Mouse (Mus musculus) right cerebral cortex, adult 2 months (tissue): ENCODE data around the gene Stk24.

Experiments
- DNase-seq, 2 experiments: peaks; one replicate each; pipeline ENCODE4 v3.0.0; 2021 to 2022; ENCODE audit warnings: low spot score in 2 of 2

Stk24 gene

GRCm38 (mm10) chr14:121379116-121379826 lies 540 bp downstream of the Stk24 start:
- DNase-seq = peak; percentile 34 to 60

GRCm38 (mm10) chr14:121378243-121379115 lies 1.3 kb downstream of the Stk24 start:
- DNase-seq = peak in 1 of 2 experiments; percentile 30

GRCm38 (mm10) chr14:121376566-121376965 lies 3.2 kb downstream of the Stk24 start:
- no peak for DNase-seq

- no peak for DNase-seq
Measured at GRCm38 (mm10) chr14:121373901-121374300, 5.9 kb downstream of the Stk24 start.

- no peak for DNase-seq
Measured at GRCm38 (mm10) chr14:121373020-121373419, 6.8 kb downstream of the Stk24 start.

GRCm38 (mm10) chr14:121371911-121372820 lies 7.6 kb downstream of the Stk24 start:
- DNase-seq = no peak

- DNase-seq = no peak
Measured at GRCm38 (mm10) chr14:121369385-121369784, 10.4 kb downstream of the Stk24 start.

GRCm38 (mm10) chr14:121368108-121368705 lies 11.6 kb downstream of the Stk24 start:
- no peak for DNase-seq

- DNase-seq = no peak
Measured at GRCm38 (mm10) chr14:121365991-121366728, 13.7 kb downstream of the Stk24 start.

- no peak for DNase-seq
Measured at GRCm38 (mm10) chr14:121365390-121365789, 14.4 kb downstream of the Stk24 start.

- no peak for DNase-seq
Measured at GRCm38 (mm10) chr14:121364282-121364681, 15.5 kb downstream of the Stk24 start.

GRCm38 (mm10) chr14:121361319-121362114 lies 18.3 kb downstream of the Stk24 start:
- DNase-seq = no peak

- DNase-seq = no peak
Measured at GRCm38 (mm10) chr14:121359850-121360249, 20.0 kb downstream of the Stk24 start.

- DNase-seq = no peak
Measured at GRCm38 (mm10) chr14:121359015-121359414, 20.8 kb downstream of the Stk24 start.

GRCm38 (mm10) chr14:121358327-121358726 lies 21.5 kb downstream of the Stk24 start:
- no peak for DNase-seq

- DNase-seq = no peak
Measured at GRCm38 (mm10) chr14:121356336-121356862, 23.4 kb downstream of the Stk24 start.

- no peak for DNase-seq
Measured at GRCm38 (mm10) chr14:121355732-121356131, 24.1 kb downstream of the Stk24 start.

GRCm38 (mm10) chr14:121353648-121354377 lies 26.0 kb downstream of the Stk24 start:
- no peak for DNase-seq

- no peak for DNase-seq
Measured at GRCm38 (mm10) chr14:121352744-121353143, 27.1 kb downstream of the Stk24 start.
